ENCODE assay signal across 11 mouse cellular contexts in genomic region chr2:110981733-110982132, GRCm38 (mm10). TPM values are rescaled to one million over a fixed set of nuclear protein-coding genes. Genes with fewer than 3 reads are reported as not detected.
A peak's percentile ranks its signal among the peaks of the same experiment; 100 is the strongest.
DNase-seq lines count a peak whose midpoint lies in the region; ATAC-seq and TF ChIP-seq lines count a peak whose summit lies in the region.
"Had no signal": no experiment of that assay in that cellular context is flagged by ENCODE, and none has a peak within 500 bp of the region (broad histone marks: within the 10 kb centered on the region; RNA-seq: fewer than 3 reads in every experiment).

No protein-coding gene starts in this region.

- H3K4me1 ChIP-seq in heart, adult 2 months (ENCODE audit: control insufficient read depth, insufficient read depth, low read length) = no peaks in the 10 kb centered on the region
- H3K4me1 ChIP-seq in hindbrain, embryonic 16.5 days (ENCODE audit: control insufficient read depth, insufficient read depth, low read depth, low read length) = no peaks in the 10 kb centered on the region
- no peaks in the 10 kb centered on the region for H3K4me1 ChIP-seq in kidney, embryonic 16.5 days (ENCODE audit: insufficient read depth, low read length)

- H3K36me3 ChIP-seq in heart, adult 2 months (ENCODE audit: control insufficient read depth, insufficient read depth, low read length) = no peaks in the 10 kb centered on the region
- H3K36me3 ChIP-seq in hindbrain, embryonic 16.5 days (ENCODE audit: control insufficient read depth, insufficient read depth, low read length) = no peaks in the 10 kb centered on the region
- H3K36me3 ChIP-seq in kidney, embryonic 16.5 days (ENCODE audit: insufficient read depth, low read length) = no peaks in the 10 kb centered on the region

- H3K4me3 ChIP-seq in heart, adult 2 months = no peak overlapping the region
- H3K4me3 ChIP-seq in hindbrain, embryonic 16.5 days (ENCODE audit: low read length) = no peak overlapping the region
- H3K4me3 ChIP-seq in kidney, embryonic 16.5 days (ENCODE audit: low read length) = no peak overlapping the region

- TF ChIP-seq POLR2A in heart, adult 2 months (IDR thresholded peaks at IDR 0.05; ENCODE audit: insufficient read depth, low read depth, low read length) = no peak

- TF ChIP-seq EP300 in heart, adult 2 months (IDR thresholded peaks at IDR 0.05; ENCODE audit: insufficient read depth, low read depth, low read length) = no peak

- TF ChIP-seq CTCF in heart, adult 2 months (IDR thresholded peaks at IDR 0.05) = peak; percentile 75

- no peak overlapping the region for H3K9ac ChIP-seq in heart, adult 2 months (ENCODE audit: low read depth, low read length)
- H3K9ac ChIP-seq in hindbrain, embryonic 16.5 days (ENCODE audit: low read depth, low read length) = no peak overlapping the region
- H3K9ac ChIP-seq in kidney, embryonic 16.5 days (replicated peaks; ENCODE audit: low read length) = no peak overlapping the region

- ATAC-seq in hindbrain, embryonic 16.5 days = peak; percentile 80
- no peak for ATAC-seq in kidney, embryonic 16.5 days (ENCODE audit: low FRiP score, low TSS enrichment)

- no peak overlapping the region for H3K27ac ChIP-seq in heart, adult 2 months
- H3K27ac ChIP-seq in hindbrain, embryonic 16.5 days (ENCODE audit: low read depth, low read length) = no peak overlapping the region
- no peak overlapping the region for H3K27ac ChIP-seq in kidney, embryonic 16.5 days (ENCODE audit: low read length)

- H3K4me2 ChIP-seq in hindbrain, embryonic 16.5 days (ENCODE audit: low read length) = no peak overlapping the region
- H3K4me2 ChIP-seq in kidney, embryonic 16.5 days (replicated peaks; ENCODE audit: low read depth, low read length) = no peak overlapping the region

- intact Hi-C loops in heart, adult 2 months (cut with DNase I) = loop anchor here (1.0 to 10.0 kb wide), 2 partner anchors 318 to 1077 kb away; no protein-coding TSS in a partner anchor
- intact Hi-C loops in heart, postnatal 36 days (cut with DNase I) = loop anchor here (1.0 to 5.0 kb wide), 2 partner anchors 316 to 749 kb away; no protein-coding TSS in a partner anchor

- no peaks in the 10 kb centered on the region for H3K9me3 ChIP-seq in hindbrain, embryonic 16.5 days (ENCODE audit: control insufficient read depth, low read length)
- no peaks in the 10 kb centered on the region for H3K9me3 ChIP-seq in kidney, embryonic 16.5 days (ENCODE audit: low read length)

- no peak for DNase-seq in heart, adult 2 months
- DNase-seq in heart, postnatal 36 days = no peak
- peak; percentile 48 for DNase-seq in 416B (ENCODE audit: low read depth)
- peak; percentile 56 for DNase-seq in adipocyte (ENCODE audit: low spot score)
- no peak for DNase-seq in thymus, postnatal 0 days (ENCODE audit: low spot score)
- DNase-seq in B cell, adult 2 months = no peak
- DNase-seq: gastrocnemius, postnatal 36 days had no signal

- WGBS in heart, adult 2 months = 10% methylated on average over 1 of the region's 1 CpGs
- 28% methylated on average over 1 of the region's 1 CpGs for WGBS in hindbrain, embryonic 16.5 days
- 33% methylated on average over 1 of the region's 1 CpGs for WGBS in kidney, embryonic 16.5 days

- no peaks in the 10 kb centered on the region for H3K27me3 ChIP-seq in heart, adult 2 months (ENCODE audit: control insufficient read depth, insufficient read depth, low read length)
- no peaks in the 10 kb centered on the region for H3K27me3 ChIP-seq in hindbrain, embryonic 16.5 days (replicated peaks; ENCODE audit: control insufficient read depth, insufficient read depth, low read length)
- no peaks in the 10 kb centered on the region for H3K27me3 ChIP-seq in kidney, embryonic 16.5 days (ENCODE audit: insufficient read depth, low read length)

- no peaks in the 10 kb centered on the region for H3K79me2 ChIP-seq in heart, adult 2 months (replicated peaks; ENCODE audit: control insufficient read depth, insufficient read depth, low read length)

RNA-seq across cellular contexts. Expression of gene Ano3, which starts 31.0 kb away (rescaled TPM):
- under 1 TPM; 0.03 to 0.14 TPM for total RNA-seq in heart, adult 2 months (2021)
- 0.02 and 0.15 TPM in 2 replicates for polyA plus RNA-seq in heart, adult 2 months (2012; rRNA removed)
- under 1 TPM; 0.05 to 0.11 TPM for total RNA-seq in heart, postnatal 36 days (2021)
- polyA plus RNA-seq in hindbrain, embryonic 16.5 days (2015; fragmentation: Nextera tagmentation; extraction: Ambion mirVana) = 0.98 and 1.1 TPM in 2 replicates
- 0.03 TPM in 2 replicates for polyA plus RNA-seq in thymus, postnatal 0 days (2015; fragmentation: Nextera tagmentation; extraction: Ambion mirVana)
- polyA plus RNA-seq in kidney, embryonic 16.5 days (2015; fragmentation: Nextera tagmentation; extraction: Ambion mirVana) = 0.50 and 0.55 TPM in 2 replicates
- total RNA-seq: gastrocnemius, postnatal 36 days had no signal
- polyA plus RNA-seq: large intestine, adult 2 months; lung, embryonic 16.5 days had no signal

Comparison
In these comparisons a context has a peak if more than half of its experiments do, and no peak if none do; other contexts are left out.
1. DNase-seq: peak in 416B (single experiment) and adipocyte (single experiment); none in heart, adult 2 months (0 of 2), heart, postnatal 36 days (0 of 2), thymus, postnatal 0 days (single experiment) and B cell, adult 2 months (0 of 2).